Mouse (Mus musculus) naive thymus-derived CD4-positive, alpha-beta T cell, adult 2 months (primary cell): ENCODE data around the gene Stxbp6.

Experiments used
- DNase-seq: peaks from one replicate; pipeline ENCODE4 v3.0.0-alpha.2; 2011; ENCODE audit warnings: low read depth

Gene Stxbp6

DNA sequence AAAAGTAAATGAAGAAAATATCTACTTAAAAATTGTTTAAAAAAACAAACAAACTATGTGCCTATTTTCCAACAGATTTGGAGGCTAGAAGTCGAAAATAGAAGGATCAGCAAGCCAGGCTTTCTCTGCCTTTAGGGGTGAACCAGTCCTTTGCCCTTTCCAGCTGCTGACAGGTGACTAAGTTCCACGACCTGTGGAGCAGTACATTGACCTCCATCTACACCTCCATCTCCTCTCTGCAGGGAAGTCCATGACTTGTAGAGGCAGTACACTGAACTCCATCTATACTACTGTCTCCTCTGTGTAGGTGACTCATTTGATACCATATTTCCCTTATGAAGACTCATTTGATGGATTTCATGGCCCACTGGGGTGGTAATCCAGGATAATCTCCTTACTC, 78.2 kb downstream of the Stxbp6 start:
- no peak for DNase-seq

DNA sequence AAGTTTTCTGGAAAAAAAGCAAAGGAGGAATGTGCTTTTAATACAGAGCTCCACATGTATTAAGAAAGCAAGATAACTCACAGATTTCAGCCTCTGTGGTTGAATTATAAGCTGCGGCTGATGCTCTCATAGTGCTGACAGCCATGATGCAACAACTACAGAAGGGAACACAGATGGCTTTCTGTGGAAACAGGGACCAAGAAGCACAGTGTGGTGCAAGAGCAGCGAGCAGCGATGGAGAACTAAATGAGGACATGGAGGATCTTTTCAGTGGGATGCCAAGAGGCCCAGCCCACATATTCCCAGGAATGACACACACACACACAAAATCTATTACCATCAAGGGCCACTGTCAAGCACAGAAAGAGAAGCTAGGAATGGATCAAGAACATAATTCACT, 81.1 kb downstream of the Stxbp6 start:
- no peak for DNase-seq

DNA sequence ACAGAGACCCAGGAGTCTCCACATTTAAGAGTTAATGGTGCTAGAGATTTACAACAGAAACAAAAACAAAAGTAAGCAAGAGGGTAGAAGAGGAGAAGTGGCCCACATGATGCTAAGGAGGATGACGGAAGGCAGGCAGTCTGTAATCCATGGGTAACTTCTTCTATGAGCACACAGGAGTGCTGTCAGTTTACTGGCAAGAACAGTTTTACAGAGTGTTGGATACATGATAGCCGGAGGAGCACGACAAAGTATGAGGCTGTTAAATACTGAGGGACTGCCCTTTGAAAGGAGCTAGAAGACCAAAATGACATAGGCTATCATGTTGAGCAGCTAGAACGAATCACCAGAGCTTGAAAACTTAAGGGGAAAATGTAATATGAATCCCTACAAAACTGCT, 81.7 kb downstream of the Stxbp6 start:
- no peak for DNase-seq

DNA sequence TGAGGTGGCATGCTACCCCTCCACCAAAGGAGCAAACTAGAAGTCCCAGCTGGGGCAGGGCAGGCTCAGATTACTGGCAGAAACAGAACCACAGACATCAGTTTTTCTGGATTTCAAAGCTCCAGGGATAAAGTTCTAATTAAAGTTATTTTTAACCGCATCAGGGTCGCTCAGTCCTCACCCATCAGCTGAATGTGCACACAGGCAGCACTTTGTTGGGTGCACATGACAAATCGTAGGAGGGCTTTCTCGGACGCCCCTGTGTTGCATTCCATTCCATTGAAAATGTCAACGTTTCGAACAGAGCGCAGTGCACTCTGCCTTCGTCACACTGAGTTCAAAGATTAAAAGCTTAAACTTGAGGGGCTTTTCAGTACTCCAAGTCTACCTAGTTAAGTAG, 84.1 kb downstream of the Stxbp6 start:
- no peak for DNase-seq

DNA sequence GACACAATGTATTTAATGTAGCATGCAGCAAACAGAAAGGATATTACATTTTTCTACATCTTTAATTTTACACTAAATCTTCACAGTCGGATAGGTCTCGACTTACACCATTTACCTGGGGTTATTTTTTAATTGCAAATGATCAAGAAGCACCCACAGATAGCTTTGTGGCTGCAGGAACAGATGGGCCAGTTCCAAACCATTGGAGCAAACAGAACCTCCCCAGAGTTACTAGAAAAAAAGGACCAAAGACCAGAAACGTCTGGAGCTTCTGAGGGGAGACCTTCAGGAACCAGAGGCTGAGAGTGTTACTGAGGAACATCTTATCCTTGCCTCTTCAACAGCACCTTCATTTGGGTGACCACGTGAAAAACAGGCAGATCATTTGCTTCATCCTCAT, 85.5 kb downstream of the Stxbp6 start:
- no peak for DNase-seq

DNA sequence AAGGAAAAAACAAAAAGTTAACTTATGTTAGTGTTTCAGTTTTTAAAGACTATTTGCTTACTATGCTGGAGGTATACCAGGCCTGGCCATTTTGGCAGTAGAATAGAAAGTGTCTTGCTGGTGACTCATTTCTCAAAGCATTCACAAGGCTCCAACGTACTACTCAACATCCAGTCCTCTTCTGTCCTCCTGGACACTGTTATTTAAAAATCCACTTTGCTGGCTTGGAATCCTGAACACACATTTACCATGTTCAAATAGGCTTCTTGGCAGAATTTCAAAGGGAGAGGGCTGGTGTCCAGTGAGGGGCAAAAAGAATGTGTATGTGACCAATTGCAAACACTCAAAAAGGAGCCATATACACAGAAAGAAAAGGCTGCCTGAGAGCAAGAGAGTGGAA, 86.7 kb downstream of the Stxbp6 start:
- no peak for DNase-seq

DNA sequence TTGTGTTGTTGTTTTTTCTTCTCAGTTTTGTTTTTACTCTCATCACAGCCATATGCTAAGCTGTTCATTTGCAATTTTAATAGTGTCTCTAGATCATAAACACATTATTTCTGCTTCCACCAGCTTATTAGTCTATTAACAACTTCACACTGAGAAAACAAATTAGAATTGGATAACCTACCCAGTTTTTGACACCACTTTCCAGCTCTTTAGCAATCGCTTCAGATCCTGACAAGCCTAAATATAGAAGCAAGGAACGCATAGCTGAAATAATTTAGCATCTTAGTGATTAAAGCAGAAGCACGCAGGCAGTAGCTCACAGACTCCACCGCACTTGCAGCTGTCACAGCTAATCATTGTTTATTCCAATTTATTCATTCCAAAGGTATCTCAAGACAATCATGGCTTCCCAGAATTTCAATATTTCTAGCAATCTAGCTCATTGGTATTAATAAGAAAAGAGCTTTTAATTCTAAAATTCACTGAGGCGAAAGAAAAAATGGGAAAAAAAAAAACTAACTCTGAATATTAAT, 95.1 kb downstream of the Stxbp6 start:
- no peak for DNase-seq

DNA sequence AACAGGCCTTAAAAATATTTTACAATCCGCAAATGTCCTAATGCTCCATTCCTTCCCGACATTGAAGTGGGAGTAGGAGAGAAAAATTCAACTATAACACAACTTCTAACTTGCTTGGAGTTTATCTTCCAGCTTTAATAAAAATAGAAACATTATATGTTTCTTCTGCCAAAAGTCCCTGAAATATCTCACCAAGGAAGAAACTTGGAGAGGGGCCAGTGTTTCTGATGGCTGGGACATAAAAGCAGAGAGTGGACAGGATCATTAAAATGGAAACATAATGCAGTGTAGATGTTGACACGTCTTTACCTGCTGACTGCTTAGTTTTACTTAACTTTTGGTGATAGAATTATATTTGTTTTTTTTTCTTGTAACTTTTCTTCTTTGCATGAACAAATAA, 99.2 kb downstream of the Stxbp6 start:
- no peak for DNase-seq

DNA sequence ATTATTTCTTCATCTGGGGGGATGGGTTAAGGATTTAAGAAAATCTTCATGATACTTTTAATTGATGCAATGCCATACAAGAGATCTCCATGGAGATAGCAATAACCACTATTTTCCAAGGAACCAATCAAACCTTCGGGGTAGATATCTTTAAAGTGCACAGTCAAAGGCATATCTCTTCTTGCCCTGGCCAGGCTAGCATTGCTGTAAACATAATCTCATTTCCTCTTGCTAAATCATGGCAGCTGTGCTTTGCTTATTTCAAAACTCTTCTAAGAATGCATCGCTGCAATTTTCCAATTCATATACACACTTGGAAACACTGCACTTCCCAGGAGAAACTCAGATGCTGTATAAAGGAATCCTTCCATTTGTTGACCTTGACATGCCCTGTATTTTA, 103.0 kb downstream of the Stxbp6 start:
- no peak for DNase-seq

DNA sequence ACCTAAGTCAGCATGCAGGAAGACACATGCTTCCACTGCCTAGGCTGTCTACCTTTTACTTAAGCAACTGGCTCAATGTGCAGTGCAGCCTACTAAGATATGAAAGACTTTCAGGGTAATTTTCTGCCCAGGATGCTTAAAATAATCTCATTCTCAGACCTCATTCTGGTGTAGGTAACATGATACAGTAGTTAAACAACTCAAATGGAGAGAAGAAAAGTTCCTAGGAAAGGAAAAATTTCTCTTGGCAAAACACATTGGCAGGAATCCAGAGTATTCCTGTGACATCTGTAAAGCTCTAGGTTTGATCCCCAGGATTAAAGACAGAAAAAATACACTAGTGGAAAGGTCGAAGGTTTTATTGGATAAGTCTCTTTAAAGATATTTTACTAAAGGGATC, 107.1 kb downstream of the Stxbp6 start:
- DNase-seq = no peak

DNA sequence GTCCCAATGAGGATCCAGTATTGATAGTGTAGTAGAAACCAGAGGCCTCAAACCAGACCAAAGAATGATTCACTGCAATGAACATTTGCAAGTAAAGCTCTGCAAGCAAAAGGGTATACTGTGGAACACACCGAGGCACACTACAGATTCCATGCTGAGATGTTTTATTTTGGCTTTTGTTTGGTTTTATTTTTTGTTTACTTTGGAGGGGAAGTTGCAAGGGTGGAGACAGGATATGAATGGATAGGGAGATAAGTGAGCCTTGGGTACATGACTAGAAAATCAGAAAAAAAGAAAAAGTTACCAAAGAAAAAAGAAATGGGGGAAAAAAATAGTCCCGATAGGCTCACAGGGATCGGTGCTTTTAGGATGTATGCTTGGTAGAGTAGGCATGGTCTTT, 117.0 kb downstream of the Stxbp6 start:
- DNase-seq = no peak

DNA sequence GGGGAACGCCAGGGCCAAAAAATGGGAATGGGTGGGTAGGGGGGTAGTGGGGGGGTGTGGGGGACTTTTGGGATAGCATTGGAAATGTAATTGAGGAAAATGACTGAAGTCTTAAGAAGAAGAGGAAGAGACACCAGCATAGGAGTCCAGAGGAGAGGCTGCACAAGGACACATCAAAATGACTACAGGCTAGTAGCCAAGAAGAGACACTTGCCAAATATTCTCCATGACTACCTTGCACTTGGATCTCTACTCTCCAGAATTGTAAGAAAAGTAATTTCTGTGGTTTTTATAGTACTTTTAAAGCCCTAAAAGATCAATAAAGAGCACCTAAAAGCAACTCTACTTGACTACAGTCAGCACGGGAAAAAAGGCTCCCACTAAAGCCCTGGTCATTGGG, 121.4 kb downstream of the Stxbp6 start:
- no peak for DNase-seq

DNA sequence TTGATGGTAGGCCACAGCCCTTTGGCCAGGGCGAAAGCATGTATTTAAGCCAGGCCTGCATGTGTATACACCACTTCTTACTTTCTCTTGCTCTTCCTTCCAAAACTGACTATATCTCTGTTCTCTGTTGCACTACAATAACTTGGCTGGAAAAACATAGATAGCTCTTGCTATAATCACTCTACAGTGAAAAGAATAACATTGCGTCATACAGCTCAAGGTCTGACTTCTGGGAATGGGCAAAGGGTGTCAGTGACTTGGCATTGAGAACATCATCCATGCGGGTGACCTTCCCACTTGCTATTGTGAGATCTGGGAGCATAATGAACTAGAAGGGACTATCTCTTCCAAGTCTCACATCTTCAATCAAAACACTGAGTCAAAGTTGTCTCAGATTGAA, 122.4 kb downstream of the Stxbp6 start:
- no peak for DNase-seq

DNA sequence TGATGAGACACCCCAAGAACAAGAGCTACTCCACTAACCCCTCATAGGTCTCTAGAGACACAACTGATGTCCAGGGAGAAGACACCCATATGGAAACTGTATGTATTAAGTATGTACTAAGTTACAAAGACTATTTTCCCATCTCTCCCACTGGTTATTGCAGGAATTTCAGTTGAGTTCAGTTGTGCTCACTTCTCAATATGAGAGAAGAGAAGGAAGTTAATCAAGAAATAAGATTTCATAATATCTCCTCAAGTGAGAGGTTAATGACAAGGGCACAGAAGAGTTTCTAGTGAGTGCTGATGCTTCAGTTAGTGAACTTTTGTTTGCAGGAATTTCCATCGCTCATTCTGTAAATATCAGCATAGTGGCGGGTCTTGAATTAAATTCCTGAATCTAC, 124.0 kb downstream of the Stxbp6 start:
- DNase-seq = no peak

DNA sequence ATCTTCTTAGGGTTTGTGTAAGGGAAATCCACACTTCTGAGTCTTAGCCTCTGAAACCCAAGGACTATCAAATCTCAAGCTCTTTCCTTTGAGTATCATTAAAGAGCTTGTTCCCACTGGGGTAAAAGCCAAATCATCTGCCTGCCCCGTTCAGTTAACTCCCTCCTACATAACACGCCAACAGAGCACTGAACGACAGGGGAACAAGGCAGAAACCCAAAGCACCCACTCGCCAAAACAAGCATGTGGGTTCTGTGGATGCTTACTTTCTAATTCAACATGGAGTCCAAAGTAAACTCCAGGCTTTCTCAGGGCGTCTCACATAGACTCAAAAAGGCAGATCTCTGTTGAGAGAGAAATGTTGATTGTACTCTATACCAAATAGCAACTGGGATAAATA, 126.7 kb downstream of the Stxbp6 start:
- DNase-seq = no peak

DNA sequence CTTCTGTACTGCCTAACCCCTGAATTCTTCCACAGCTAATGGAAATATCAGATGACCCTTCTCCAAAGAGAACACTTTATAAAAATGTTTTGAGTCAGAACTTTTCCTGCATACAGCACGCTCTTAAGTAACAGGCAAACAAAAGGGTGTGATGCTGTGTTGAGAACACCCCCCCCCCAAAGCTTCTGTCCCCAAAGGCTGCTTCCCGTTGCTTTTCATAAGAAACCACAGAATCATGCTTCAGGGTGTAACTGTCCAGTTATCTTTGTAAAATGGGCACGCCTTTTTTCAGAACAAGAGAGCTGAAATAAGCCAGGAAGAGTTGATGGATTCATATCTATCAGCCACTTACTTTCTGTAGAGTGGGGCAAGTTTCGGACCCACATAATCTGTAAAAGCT, 134.2 kb downstream of the Stxbp6 start:
- no peak for DNase-seq

DNA sequence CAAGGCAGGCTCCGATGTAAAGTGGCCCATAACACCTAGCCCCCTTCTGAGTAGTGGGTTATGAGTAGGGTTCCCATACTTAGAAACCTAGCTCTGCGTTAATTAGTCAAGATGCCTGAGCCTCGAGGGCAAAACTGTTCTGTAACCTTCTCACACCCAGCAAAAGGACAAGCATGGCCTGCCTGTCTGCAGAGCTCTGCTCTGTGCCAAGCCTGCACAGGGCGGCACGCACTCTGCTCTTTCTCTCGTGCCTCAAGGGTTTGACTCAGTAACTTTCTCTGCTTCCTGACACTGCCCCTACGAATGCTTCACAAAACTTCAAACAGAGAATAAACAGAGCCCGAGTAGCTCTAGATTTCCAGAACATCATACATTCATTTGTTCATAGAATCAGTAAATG, 135.4 kb downstream of the Stxbp6 start:
- DNase-seq = no peak

DNA sequence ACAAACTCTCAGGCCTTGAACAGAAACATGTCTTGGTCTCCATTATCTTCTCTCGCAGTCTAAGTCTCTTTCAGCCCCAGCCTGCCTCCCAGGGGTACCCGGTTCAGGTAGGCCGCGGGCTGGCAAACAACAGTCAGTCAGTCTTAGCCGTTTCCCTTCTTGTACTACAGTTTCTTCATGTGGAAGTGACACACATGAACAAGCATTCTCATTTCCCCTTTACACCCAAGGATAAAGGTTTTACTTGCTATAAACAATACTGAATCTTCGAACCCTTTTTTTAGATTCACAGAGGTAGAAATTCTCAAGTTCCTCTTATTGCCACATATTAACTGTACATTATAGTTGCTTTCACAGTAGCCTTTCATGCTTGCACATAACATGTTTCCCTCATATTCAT, 141.6 kb downstream of the Stxbp6 start:
- no peak for DNase-seq

DNA sequence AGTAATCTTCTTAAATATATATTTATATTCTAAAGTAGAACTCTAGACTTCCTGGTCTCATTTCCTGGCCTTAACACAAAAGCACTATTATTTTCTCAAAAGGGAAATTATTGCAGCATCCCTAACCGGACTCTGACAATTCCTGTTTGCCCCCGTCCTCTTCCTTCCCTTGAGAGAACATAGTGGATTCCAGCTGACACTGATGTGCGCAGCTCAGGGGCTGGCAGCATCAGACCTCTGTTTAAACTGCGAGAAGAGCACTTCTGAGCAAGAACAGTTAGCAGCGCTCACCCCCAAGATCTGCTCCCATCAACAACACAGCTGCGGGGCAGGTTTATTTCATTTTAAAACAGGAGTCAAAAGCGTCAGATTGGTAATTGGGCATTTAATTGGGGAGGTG, 142.8 kb downstream of the Stxbp6 start:
- no peak for DNase-seq

DNA sequence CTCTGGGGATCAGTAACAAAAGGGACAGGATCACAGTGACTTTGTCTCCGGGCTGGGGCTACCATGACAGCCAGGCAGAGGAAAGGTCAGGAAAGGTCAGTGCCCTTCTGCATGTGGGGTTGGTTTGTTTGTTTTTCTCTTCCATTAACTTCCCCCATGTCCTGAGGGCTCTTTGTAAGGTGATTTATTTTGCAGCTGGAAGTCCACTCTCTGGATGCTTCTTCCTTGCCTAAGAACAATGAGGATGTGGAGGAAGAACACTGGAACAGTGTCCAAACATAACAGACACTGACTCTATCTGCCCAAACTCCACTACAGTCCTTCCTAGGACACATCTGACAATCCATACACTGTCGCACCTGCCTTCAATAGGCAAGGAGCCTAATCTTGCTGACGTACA, 146.1 kb downstream of the Stxbp6 start:
- DNase-seq = no peak

DNA sequence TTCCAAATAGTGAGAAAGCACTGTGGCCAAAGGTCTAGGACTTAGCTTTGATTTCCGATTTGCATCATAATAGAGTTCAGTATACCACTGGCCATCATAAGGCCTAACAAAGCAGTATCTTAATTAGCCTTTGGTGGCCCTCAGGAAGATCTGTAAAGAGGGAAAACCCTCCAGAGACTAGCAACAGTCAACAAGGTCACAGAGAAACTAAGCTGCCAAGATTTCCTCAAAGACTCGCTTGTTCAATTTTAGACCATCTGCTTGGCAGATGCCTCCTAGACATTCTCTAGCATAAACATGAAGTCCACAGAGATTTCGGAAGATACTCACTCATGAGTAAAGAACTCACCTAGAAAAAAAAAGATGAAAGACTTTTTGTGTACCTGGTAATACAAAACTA, 148.6 kb downstream of the Stxbp6 start:
- no peak for DNase-seq

DNA sequence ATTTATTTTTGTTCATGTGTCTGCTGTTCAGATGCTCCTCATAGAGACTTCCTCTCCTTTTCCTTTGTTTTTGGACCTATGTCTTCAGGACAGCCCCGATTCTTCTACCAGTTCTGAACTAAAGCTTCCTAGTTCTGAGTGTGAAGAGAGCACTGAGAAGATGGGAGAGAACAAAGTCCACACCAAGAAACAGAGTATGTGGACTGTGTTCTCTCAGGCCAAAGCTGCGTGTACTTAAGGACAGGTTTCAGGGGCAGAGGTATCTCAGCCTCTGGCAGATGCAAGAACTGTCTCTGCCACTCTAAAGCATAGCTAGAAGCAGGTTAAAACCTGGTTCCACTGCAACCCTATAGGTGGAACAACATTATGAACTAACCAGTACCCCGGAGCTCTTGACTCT, 151.2 kb downstream of the Stxbp6 start:
- DNase-seq = no peak

DNA sequence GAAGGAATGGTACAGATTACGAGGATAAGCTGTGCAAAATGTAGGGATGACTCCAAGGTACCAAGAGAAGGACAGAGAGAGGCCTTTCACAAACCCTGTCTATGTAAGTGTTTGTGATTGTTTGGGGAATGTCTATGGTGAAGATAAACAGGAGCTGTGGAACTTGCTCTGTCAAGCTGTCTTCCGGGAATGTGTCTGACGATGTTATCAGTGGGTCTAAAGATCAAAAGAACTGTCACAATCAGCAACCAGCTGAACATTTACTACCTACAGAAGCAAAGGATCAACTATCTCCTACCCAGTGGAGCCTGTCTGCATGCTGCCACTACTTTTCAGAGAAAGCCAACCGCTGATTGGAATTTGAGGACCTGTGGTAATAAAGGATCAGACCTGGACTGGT, 152.3 kb downstream of the Stxbp6 start:
- DNase-seq = no peak

DNA sequence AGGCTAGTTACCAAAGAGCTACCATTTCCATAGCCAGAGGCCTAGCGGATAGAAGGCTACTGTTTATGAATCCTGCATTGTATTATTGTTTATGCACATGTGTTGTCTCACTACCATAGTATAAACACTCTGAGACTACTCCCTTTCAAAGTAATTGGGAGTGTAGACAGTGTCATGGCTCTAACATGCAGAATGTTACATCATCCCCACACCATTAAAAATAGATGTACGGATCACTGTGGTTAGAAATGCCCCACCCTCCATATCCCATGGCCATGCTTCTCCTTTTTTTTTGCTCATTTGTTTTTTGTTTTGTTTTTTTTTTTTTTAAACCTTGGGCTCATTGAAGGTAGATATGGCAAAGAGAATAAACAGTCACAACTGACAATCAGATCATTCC, 154.9 kb downstream of the Stxbp6 start:
- DNase-seq = no peak

DNA sequence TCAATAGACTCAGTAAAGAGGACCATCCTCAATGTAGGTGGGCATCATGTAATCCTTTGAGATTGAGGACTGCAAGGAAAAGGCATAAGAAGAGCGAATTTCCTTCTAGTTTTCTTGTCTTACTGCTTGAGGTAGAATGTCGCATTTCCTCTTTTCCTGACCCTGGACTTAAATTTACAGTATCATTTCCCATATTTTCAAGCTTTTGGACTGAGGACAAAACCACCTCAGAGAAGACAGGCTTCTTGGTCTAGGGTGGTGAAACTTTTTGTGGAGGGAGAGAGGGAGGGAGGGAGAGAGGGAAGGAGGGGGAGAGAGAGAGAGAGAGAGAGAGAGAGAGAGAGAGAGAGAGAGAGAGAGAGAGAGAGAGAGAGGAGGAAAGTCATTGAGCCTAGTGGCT, 155.6 kb downstream of the Stxbp6 start:
- DNase-seq = no peak
